Mouse (Mus musculus) MEL (cell line): Measurements from ENCODE around the gene Hvcn1. TPM values are rescaled to one million over a fixed set of nuclear protein-coding genes. Genes with fewer than 3 reads are reported as not detected.

Source experiments
- DNase-seq: peaks from one replicate; pipeline ENCODE4 v3.0.0; 2011; ENCODE audit warnings: low read depth, low spot score
- H3K27ac ChIP-seq: 2 replicates; pipeline ENCODE4 v1.5.1; 2012; ENCODE audit warnings: low read depth, mild to moderate bottlenecking, control low read depth, low read length, moderate library complexity; ENCODE audit not compliant: control insufficient read depth
- H3K27me3 ChIP-seq, 2 experiments: fragments of 150-350 bp in 1 of 2; sonication (generic) in 1 of 2; 2 replicates each; pipeline ENCODE4 v1.6.1; 2012; ENCODE audit warnings: low read length in 2 of 2, mild to moderate bottlenecking in 2 of 2, improper control_type of control experiment in 1 of 2, moderate library complexity in 1 of 2; ENCODE audit not compliant: insufficient read depth in 2 of 2, control insufficient read depth in 1 of 2
- H3K36me3 ChIP-seq, 2 experiments: 2 replicates each; pipeline ENCODE4 v1.6.1; 2012 to 2014; ENCODE audit warnings: low read length in 2 of 2, improper control_type of control experiment in 1 of 2, inconsistent platforms in 1 of 2, mild to moderate bottlenecking in 1 of 2; ENCODE audit not compliant: insufficient read depth in 2 of 2, control insufficient read depth in 1 of 2
- H3K4me1 ChIP-seq, 2 experiments: fragments of 150-350 bp in 1 of 2; sonication (generic) in 1 of 2; 2 replicates each; pipeline ENCODE4 v1.6.1; 2012; ENCODE audit warnings: low read length in 2 of 2, improper control_type of control experiment in 1 of 2, mild to moderate bottlenecking in 1 of 2; ENCODE audit not compliant: insufficient read depth in 2 of 2, control insufficient read depth in 1 of 2
- H3K4me3 ChIP-seq, 2 experiments: fragments of 150-350 bp in 1 of 2; sonication (generic) in 1 of 2; 2 replicates each; pipeline ENCODE4 v1.5.1; 2012; ENCODE audit warnings: low read depth in 2 of 2, low read length in 2 of 2, mild to moderate bottlenecking in 2 of 2, moderate library complexity in 2 of 2, control low read depth in 1 of 2, improper control_type of control experiment in 1 of 2; ENCODE audit not compliant: control insufficient read depth in 1 of 2, insufficient read depth in 1 of 2
- H3K79me2 ChIP-seq: 2 replicates; pipeline ENCODE4 v1.6.1; 2012; ENCODE audit warnings: mild to moderate bottlenecking, low read length, moderate library complexity; ENCODE audit not compliant: control insufficient read depth, poor library complexity, insufficient read depth
- H3K9ac ChIP-seq: 2 replicates; pipeline ENCODE4 v1.6.1; 2012; ENCODE audit warnings: low read depth, mild to moderate bottlenecking, control low read depth, low read length, moderate library complexity; ENCODE audit not compliant: control insufficient read depth, poor library complexity, severe bottlenecking
- H3K9me3 ChIP-seq: fragments of 150-350 bp; sonication (generic); replicated peaks from 2 replicates; pipeline ENCODE4 v1.6.1; 2012; ENCODE audit warnings: mild to moderate bottlenecking, low read length, improper control_type of control experiment, moderate library complexity; ENCODE audit not compliant: insufficient read depth
- BHLHE40 ChIP-seq: IDR thresholded peaks from 2 replicates; pipeline ENCODE4 v1.6.1; 2012; ENCODE audit warnings: low read depth, mild to moderate bottlenecking, inconsistent platforms, low read length, improper control_type of control experiment, borderline replicate concordance
- CHD2 ChIP-seq: IDR thresholded peaks from 2 replicates; pipeline ENCODE4 v1.6.1; 2011; ENCODE audit warnings: low read length, improper control_type of control experiment
- CTCF ChIP-seq, 3 experiments: IDR thresholded peaks in 2 of 3; conservative IDR thresholded peaks in 1 of 3; 2 replicates each; pipeline ENCODE4 v1.5.1; 2011 to 2012; ENCODE audit warnings: low read length in 3 of 3, low read depth in 2 of 3, mild to moderate bottlenecking in 2 of 3, improper control_type of control experiment in 1 of 3, inconsistent platforms in 1 of 3, mixed read lengths in 1 of 3, moderate library complexity in 1 of 3; ENCODE audit not compliant: control insufficient read depth in 1 of 3, insufficient read depth in 1 of 3, poor library complexity in 1 of 3, severe bottlenecking in 1 of 3
- E2F4 ChIP-seq: IDR thresholded peaks from 2 replicates; pipeline ENCODE4 v1.6.1; 2011; ENCODE audit warnings: low read depth, low read length, improper control_type of control experiment, borderline replicate concordance
- ELF1 ChIP-seq: IDR thresholded peaks from 2 replicates; pipeline ENCODE4 v1.6.1; 2014; ENCODE audit warnings: low read depth, mild to moderate bottlenecking, inconsistent platforms, low read length, improper control_type of control experiment, moderate library complexity
- EP300 ChIP-seq, 2 experiments: IDR thresholded peaks; 2 replicates each; pipeline ENCODE4 v1.6.1; 2011; ENCODE audit warnings: improper control_type of control experiment in 2 of 2, low read length in 2 of 2, low read depth in 1 of 2, mild to moderate bottlenecking in 1 of 2
- ETS1 ChIP-seq: IDR thresholded peaks from 2 replicates; pipeline ENCODE4 v1.6.1; 2012; ENCODE audit warnings: low read depth, mild to moderate bottlenecking, inconsistent platforms, low read length, improper control_type of control experiment, moderate library complexity
- GABPA ChIP-seq: IDR thresholded peaks from 2 replicates; pipeline ENCODE4 v1.6.1; 2012; ENCODE audit warnings: low read depth, mild to moderate bottlenecking, inconsistent platforms, low read length, improper control_type of control experiment, moderate library complexity
- GATA1 ChIP-seq: IDR thresholded peaks from 2 replicates; pipeline ENCODE4 v1.6.1; 2011; ENCODE audit warnings: low read depth, low read length, improper control_type of control experiment
- HCFC1 ChIP-seq: IDR thresholded peaks from 2 replicates; pipeline ENCODE4 v1.6.1; 2012; ENCODE audit warnings: low read depth, mild to moderate bottlenecking, inconsistent platforms, low read length, improper control_type of control experiment, moderate library complexity
- JUND ChIP-seq: IDR thresholded peaks from 2 replicates; pipeline ENCODE4 v1.6.1; 2011; ENCODE audit warnings: low read depth, mild to moderate bottlenecking, improper control_type of control experiment, low read length
- MAFK ChIP-seq: IDR thresholded peaks from 2 replicates; pipeline ENCODE4 v1.6.1; 2011; ENCODE audit warnings: low read depth, mild to moderate bottlenecking, low read length, improper control_type of control experiment, borderline replicate concordance
- MAZ ChIP-seq: IDR thresholded peaks from 2 replicates; pipeline ENCODE4 v1.6.1; 2012; ENCODE audit warnings: low read depth, mild to moderate bottlenecking, inconsistent platforms, low read length, improper control_type of control experiment
- MEF2A ChIP-seq: IDR thresholded peaks from 2 replicates; pipeline ENCODE4 v1.6.1; 2014; ENCODE audit warnings: low read depth, mild to moderate bottlenecking, inconsistent platforms, low read length, improper control_type of control experiment; ENCODE audit not compliant: poor library complexity, insufficient replicate concordance, severe bottlenecking; ENCODE audit errors: extremely low read depth
- MXI1 ChIP-seq: IDR thresholded peaks from 2 replicates; pipeline ENCODE4 v1.6.1; 2011; ENCODE audit warnings: mild to moderate bottlenecking, low read depth, low read length, improper control_type of control experiment
- MYB ChIP-seq: IDR thresholded peaks from 2 replicates; pipeline ENCODE4 v1.6.1; 2011; ENCODE audit warnings: mild to moderate bottlenecking, low read depth, low read length, improper control_type of control experiment
- NELFE ChIP-seq: IDR thresholded peaks from 2 replicates; pipeline ENCODE4 v1.6.1; 2011; ENCODE audit warnings: low read depth, low read length, improper control_type of control experiment
- NRF1 ChIP-seq: IDR thresholded peaks from 2 replicates; pipeline ENCODE4 v1.6.1; 2014; ENCODE audit warnings: low read depth, mild to moderate bottlenecking, inconsistent platforms, low read length, improper control_type of control experiment, moderate library complexity; ENCODE audit not compliant: poor library complexity, insufficient read depth, severe bottlenecking
- POLR2AphosphoS2 ChIP-seq: IDR thresholded peaks from 2 replicates; pipeline ENCODE4 v1.6.1; 2011; ENCODE audit warnings: low read length, improper control_type of control experiment
- POLR2AphosphoS5 ChIP-seq: IDR thresholded peaks from 2 replicates; pipeline ENCODE4 v1.6.1; 2012; ENCODE audit warnings: low read depth, borderline replicate concordance, mild to moderate bottlenecking, inconsistent platforms, low read length, moderate library complexity, mixed read lengths
- SIN3A ChIP-seq: IDR thresholded peaks from 2 replicates; pipeline ENCODE4 v1.6.1; 2012; ENCODE audit warnings: low read length, improper control_type of control experiment, inconsistent platforms
- TBP ChIP-seq: IDR thresholded peaks from 2 replicates; pipeline ENCODE4 v1.8.0; 2011; ENCODE audit warnings: low read depth, low read length, improper control_type of control experiment
- USF1 ChIP-seq: IDR thresholded peaks from 2 replicates; pipeline ENCODE4 v1.6.1; 2014; ENCODE audit warnings: low read depth, mild to moderate bottlenecking, inconsistent platforms, low read length, improper control_type of control experiment, moderate library complexity
- USF2 ChIP-seq, 2 experiments: IDR thresholded peaks; 2 replicates each; pipeline ENCODE4 v1.6.1; 2011 to 2012; ENCODE audit warnings: improper control_type of control experiment in 2 of 2, low read length in 2 of 2, borderline replicate concordance in 1 of 2, inconsistent platforms in 1 of 2, low read depth in 1 of 2, mild to moderate bottlenecking in 1 of 2; ENCODE audit not compliant: insufficient read depth in 1 of 2
- ZC3H11A ChIP-seq: IDR thresholded peaks from 2 replicates; pipeline ENCODE4 v1.6.1; 2012; ENCODE audit warnings: low read depth, mild to moderate bottlenecking, inconsistent platforms, low read length, improper control_type of control experiment
- ZMIZ1 ChIP-seq: IDR thresholded peaks from 2 replicates; pipeline ENCODE4 v1.6.1; 2012; ENCODE audit warnings: low read depth, mild to moderate bottlenecking, inconsistent platforms, low read length, improper control_type of control experiment, moderate library complexity
- ZNF384 ChIP-seq: IDR thresholded peaks from 2 replicates; pipeline ENCODE4 v1.6.1; 2012; ENCODE audit warnings: low read depth, mild to moderate bottlenecking, inconsistent platforms, low read length, improper control_type of control experiment
- polyA plus RNA-seq, 2 experiments: library from polyadenylated mRNA; stranded (reverse) in 1 of 2; unstranded in 1 of 2; fragments of >175 nt in 1 of 2; fragments of >200 nt in 1 of 2; gene quantifications; 2 replicates each; pipeline versions ENCODE4 v1.2.1 to v1.2.4; 2012; ENCODE audit warnings: low replicate concordance in 2 of 2, low read depth in 1 of 2; ENCODE audit not compliant: insufficient read length in 2 of 2, insufficient read depth in 1 of 2, missing spikeins in 1 of 2
- total RNA-seq: library from RNA; depleted of rRNA; stranded (reverse); fragments of 300-350 nt; gene quantifications from 2 replicates; pipeline ENCODE4 v1.2.3, GENCODE M21; 2012

Gene Hvcn1
- total and polyA plus RNA-seq, 3 experiments, result 8.4 to 13.5 TPM; not detected in 1

DNA sequence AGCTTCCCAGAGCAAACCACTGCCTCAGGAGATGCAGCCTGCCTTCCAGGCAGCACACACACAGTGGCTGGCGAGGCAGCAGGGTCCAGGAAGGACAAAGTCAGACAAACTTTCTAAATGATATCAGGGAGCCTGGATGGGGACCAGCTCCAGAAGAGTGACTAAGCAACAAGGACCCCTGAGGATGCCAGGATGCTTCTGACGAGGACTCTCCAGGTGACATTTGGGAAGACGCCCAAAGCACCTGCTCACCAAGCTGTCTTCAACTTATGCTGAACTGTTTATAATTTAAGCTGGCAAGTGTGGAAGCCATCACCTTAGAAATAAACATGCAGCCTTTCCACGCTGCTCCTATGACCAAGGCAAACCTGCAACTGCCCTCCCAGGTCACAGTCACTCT lies 42.7 kb downstream of the Hvcn1 start:
- H3K36me3 ChIP-seq, result no peaks in the 10 kb centered on the region
- no peaks in the 10 kb centered on the region for H3K79me2 ChIP-seq
- TF ChIP-seq GATA1 (no peak), ZNF384 (no peak), USF1 (no peak), MAZ (no peak), NELFE (no peak), ZC3H11A (no peak), BHLHE40 (no peak), NRF1 (no peak), MEF2A (no peak), GABPA (no peak), USF2 (IDR thresholded peaks at IDR 0.05; ENCODE audit: borderline replicate concordance in 1 of 2, insufficient read depth in 1 of 2, low read depth in 1 of 2, low read length in 2 of 2) (no peak), EP300 (IDR thresholded peaks at IDR 0.05; ENCODE audit: low read depth in 1 of 2, low read length in 2 of 2) (no peak), ZMIZ1 (no peak), MXI1 (no peak), JUND (no peak), ELF1 (no peak), MAFK (no peak), CHD2 (no peak), CTCF (IDR thresholded peaks at IDR 0.05 in 2 of 3, conservative IDR thresholded peaks at IDR 0.05 in 1 of 3; ENCODE audit: control insufficient read depth in 1 of 3, insufficient read depth in 1 of 3, low read depth in 2 of 3, low read length in 3 of 3, poor library complexity in 1 of 3, severe bottlenecking in 1 of 3) (no peak)
- no peaks in the 10 kb centered on the region for H3K4me1 ChIP-seq
- no peak overlapping the region for H3K9ac ChIP-seq
- H3K27me3 ChIP-seq, result no peaks in the 10 kb centered on the region
- no peak overlapping the region for H3K27ac ChIP-seq
- no peak overlapping the region for H3K4me3 ChIP-seq
- DNase-seq, result no peak
- no peaks in the 10 kb centered on the region for H3K9me3 ChIP-seq

DNA sequence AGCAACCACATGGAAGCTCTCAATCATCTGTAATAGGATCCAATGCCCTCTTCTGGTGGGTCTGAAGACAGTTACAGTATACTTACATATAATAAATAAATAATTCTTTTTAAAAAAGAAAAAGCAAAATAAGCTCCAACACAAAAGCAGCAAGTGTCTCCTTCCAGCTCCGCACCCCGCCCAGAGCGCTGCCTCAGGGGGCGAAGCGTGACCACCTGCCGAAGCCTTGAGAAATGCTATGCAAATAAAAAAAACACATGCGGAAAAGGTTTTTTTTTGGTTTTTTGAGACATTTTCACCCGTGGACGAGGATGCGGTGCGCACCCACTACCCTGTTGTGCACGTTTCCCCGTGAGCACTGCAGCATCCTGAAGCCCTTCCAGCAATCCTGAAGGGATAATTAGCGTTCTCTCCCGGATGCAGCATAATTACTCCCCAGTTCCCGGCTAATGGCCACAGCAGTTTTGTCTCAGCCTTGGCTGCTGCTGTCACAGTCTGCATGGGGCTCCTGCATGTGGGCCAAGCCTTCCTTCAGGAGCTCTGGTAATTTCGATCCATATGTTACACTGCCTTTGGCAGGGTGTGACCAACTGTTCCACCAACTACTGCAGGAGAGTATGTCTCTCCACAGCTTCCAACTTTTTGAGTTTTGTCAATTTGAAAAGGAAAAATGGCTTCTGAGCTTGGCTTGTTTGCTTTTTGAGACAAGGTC lies 45.4 kb downstream of the Hvcn1 start:
- Histone ChIP-seq H3K36me3 (no peaks in the 10 kb centered on the region; a peak in 1 of 4 replicates), H3K27me3 (no peaks in the 10 kb centered on the region), H3K79me2 (no peaks in the 10 kb centered on the region), H3K27ac (no peak overlapping the region), H3K4me3 (no peak overlapping the region), H3K4me1 (no peaks in the 10 kb centered on the region), H3K9me3 (no peaks in the 10 kb centered on the region), H3K9ac (no peak overlapping the region)
- TF ChIP-seq TBP (no peak), BHLHE40 (no peak), MYB (no peak), HCFC1 (no peak), E2F4 (no peak), ETS1 (no peak), JUND (no peak), GABPA (no peak), MXI1 (no peak), MEF2A (no peak), POLR2AphosphoS2 (no peak), EP300 (IDR thresholded peaks at IDR 0.05; ENCODE audit: low read depth in 1 of 2, low read length in 2 of 2) (no peak), POLR2AphosphoS5 (no peak), SIN3A (no peak), MAZ (no peak), CHD2 (no peak), USF2 (IDR thresholded peaks at IDR 0.05; ENCODE audit: borderline replicate concordance in 1 of 2, insufficient read depth in 1 of 2, low read depth in 1 of 2, low read length in 2 of 2) (no peak), ZMIZ1 (no peak)
- no peak for DNase-seq
